Mouse (Mus musculus): ENCODE data around the gene Synj1. TPM values are rescaled to one million over a fixed set of nuclear protein-coding genes. Genes with fewer than 3 reads are reported as not detected.
A peak's percentile ranks its signal among the peaks of the same experiment; 100 is the strongest.

Synj1 gene
- total RNA-seq, 4 experiments from 2014 or later, result 53.0 to 72.0 (median 57.9) TPM

DNA sequence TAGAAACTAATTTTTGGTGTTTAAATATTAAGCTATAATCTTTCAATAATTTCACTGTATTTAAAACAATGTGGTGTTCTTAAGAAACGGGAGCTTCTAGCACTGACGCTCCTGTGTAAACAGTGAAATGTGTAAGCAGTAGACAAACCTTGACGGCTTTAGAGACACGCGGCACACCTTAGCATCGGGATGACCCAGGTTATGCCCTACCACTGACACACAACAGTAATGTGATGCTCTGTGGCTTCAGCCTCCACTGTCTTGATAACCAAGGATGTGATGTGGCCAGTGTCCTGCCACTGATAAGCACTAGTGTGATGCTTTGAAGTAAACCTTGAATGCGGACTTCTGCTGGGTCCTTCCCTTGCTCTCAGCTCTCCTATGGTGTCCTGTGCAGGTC is 69.9 kb downstream of the Synj1 start:
- no peak for DNase-seq

DNA sequence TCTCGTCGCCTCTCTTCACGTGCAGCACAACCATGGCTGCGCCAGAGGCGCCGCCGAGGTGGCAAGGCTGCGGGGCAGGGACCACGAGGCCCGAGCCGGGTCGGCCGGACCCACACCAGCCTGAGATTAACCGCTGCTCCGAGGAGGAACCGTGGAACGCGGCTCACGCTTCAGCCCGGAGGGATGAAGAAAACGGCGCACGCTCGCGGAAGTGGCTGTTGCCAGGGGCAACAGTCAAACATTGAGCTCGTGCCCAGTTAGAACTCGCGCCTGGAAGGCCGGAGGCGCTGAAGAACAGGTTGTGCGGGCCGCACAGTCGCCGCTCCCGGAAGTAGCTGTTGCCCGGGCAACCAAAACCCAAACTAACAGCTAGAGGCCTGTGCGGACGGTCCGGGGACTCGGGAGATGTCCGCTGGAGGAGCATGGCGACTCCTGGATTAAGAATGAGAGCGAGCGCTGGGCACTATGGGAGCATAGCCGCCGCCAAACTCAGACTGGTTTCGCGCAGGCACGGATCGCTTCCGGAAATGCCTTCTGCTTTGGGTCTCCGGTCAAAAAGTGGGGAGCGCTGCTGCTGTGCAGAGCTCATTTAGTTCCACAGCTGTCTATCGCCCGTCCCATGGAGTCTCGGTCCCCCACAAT is 76.3 kb downstream of the Synj1 start, which contains the start of gene Cfap298:
TSS of gene Cfap298 (minus strand) at position 428 of the 642 bp plus-strand sequence.
- DNase-seq, result peak; percentile 92

DNA sequence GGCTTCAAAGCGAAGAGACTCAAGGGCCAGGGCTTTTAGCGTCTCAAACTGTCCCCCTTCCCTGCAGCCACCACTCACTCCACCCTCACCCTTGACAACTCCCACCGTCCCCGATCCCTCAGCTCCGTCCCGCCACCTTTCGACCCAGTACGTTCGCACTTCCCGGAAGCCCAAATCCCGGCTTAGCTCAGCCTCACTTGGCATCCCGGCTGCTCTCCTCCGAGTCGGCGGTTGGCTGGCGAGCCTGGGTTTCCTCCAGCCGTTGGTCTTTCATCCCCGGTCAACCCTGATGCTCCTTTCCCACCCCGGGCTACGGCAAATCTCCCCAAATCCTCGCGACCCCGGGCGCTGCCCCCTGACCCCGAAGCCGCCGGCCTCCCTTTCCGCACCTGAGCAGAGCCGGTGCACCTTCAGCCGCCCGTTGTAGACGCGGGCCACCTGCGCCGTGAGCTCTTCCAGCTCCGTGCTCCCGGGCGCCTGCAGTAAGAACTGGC is 76.9 kb downstream of the Synj1 start:
- DNase-seq, result peak; percentile 55

DNA sequence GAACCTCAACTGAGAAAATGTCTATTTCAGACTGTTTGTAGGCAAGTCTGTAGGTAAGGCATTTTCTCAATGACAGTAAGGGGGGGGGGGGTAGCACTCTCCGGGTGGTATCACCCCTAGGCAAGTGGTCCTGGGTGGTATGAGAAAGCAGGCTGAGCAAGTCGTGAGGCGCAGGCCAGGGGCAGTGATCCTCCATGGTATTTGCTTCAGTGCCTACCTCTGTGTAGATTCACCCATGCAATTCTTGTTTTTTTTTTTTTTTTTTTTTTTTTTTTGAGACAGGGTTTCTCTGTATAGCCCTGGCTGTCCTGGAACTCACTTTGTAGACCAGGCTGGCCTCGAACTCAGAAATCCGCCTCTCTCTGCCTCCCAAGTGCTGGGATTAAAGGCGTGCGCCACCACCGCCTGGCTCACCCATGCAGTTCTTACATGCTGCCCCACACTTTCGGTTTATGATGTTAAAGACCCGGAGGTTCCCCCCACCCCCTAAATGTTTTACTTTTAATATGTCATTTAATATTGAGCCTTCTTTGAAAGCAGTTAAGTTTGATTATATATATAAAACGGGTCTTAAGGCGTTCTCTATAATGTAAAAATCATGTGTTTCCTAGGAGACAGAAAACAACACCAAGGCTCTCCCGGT is 77.5 kb downstream of the Synj1 start:
- no peak for DNase-seq

DNA sequence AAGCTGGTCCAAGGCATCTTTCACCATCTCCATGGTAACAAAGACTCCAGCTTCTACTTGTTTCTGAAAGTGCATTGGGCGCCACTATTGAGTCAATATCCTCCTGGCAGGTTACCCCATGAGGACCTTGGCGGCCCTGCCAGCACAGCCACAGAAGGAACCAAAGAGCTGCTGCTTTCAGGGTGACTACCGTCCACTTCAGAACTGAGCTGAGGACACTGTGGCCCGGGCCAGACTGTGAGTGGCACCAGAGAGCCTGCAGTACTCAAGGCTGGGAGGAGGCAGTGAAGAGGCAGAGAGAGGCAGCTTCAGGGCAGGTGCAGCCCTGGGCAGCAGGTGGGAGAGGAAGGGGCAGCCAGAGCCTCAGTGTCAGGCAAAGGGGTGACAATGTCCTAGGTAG is 83.7 kb downstream of the Synj1 start:
- DNase-seq, result no peak

DNA sequence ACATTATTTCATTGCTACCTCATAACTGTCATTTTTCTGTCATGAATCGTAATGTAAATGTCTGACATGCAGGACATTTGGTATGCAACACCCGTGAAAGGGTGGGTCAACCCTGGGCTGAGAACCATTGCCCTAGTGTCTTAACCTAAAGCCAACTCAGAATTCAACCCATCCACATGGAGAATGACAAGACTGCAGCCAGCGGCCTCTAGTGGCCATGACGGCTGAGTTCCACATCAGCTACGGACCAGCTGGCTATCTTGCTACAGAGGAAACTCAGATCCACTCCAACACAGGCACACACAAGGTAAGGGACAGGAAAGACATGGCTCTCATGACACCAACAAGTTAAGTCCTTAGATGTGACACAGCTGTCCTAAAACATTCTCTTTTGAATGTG is 85.6 kb downstream of the Synj1 start:
- DNase-seq, result peak; percentile 65

DNA sequence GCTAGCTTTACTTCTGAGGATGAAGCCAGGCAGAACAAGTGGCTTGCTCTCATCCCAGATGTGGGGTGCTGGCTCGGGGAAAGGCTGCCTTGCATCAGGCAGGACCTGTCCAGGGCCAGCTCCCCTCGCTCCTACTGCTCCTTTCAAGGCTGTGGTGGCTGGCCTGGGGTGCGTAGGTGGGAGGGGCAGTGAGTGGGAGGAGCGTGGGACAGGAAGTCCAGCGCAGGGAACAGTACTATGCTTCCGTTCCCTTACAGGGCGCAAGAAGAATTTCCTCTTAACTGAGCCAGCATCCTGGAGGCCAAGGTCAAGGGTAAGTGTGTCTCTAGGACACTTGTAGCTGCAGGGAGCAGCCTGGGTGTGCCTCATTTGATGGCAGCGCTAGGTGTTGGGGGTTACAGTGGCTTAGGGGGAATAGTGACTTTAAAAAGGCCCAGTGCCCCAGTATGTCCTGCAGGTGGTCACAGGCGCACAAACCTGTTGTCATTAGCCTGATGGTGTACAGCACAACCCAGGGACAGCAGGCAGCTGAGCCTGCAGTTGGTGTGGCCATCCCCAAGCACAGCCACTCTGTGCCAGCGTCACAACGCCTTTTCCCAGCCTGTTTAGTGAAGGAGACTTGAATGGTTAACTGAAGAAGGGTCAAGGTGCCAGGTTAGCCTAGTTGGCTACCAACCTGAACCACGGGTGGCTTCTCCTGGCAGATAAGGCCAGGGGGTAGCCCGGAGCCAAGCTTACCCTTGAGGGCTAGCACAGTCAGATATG is 86.3 kb downstream of the Synj1 start:
- DNase-seq, result peak; percentile 85

DNA sequence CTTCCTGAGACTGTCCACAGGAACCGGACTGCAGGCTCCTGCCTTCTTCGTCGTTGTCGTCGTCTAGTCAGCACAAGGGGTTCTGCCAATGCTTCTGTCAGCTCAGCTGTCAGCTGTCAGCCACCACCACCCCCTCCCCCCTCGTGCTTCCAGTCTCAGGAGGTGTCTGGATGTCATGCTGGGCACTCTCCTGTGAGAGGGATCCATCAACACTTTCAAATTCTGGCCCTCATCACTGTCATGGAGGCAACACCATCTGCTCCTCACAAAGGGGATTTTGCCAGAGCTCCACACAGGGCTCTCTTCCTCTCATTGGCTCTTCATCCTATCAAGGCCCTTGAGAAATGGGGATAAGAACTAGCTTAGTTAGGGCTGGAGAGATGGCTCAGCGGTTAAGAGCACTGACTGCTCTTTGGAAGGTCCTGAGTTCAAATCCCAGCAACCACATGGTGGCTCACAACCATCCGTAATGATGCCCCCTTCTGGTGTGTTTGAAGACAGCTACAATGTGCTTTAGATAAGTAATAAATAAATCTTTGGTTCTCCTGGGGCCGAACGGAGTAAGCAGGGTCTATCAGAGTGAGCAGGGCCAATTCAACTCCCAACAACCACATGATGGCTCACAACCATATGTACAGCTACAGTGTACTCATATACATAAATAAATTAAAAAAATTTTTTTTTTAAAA is 89.5 kb downstream of the Synj1 start:
- no peak for DNase-seq

DNA sequence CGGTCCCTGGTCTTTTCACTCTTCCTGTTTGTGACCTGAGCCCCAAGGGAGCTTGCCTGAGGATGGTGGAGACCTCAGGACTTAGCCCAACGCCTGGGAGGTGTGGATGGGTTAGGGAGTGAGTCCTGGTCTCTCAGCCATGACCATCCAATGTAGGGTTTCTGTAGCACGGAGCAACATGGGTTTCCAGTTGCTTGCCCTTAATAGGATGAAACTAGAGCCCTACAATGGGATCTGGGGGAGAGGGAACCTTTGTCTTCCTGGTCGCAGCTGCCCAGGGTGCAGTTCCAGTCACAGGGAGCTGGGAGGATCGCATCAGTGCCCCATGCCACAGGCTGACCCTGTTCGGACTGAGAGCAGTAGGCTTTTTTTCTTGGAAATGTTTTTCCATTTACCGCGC is 94.0 kb downstream of the Synj1 start:
- DNase-seq, result no peak

DNA sequence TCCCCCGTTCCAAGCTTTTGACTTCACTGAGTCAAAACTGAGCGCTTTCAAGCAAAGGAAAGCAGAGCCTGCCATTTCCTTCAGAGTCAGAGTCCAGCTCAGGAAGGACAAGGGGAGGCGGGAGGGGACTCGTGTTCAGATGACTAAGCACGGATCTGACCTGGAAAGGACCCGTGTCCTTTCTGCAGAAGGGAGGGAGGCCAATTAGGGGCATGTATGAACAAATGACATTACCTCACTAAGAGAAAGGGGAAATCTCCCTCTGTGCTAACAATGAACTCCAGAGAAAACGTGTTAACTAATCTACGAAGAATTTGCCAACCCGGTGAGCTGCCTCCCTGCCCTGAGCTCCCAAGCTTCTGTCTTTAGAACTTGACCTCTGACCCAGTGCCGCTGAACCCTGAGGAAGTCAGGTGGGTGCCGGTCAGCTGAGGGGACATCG is 95.0 kb downstream of the Synj1 start:
- DNase-seq, result peak; percentile 68

DNA sequence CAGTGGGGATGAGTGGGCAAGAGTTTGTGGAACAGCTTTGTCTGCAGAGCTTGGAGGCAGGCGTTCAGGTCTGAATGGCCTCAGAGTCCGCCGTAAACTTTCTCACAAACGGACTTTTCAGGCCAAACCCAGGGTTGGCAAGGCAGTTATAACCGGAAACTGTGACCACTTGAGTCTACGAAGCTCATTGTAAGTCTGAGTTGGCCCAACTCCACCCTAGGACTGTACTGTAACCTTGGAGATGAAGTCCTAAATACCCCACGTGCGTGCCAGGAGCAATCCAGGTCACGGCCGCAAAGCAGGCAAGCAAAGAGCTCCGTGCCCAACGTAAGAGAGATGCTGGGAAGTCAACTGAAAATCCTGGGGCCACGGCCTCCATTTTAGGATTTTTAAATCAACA is 99.3 kb downstream of the Synj1 start:
- DNase-seq, result peak; percentile 65

DNA sequence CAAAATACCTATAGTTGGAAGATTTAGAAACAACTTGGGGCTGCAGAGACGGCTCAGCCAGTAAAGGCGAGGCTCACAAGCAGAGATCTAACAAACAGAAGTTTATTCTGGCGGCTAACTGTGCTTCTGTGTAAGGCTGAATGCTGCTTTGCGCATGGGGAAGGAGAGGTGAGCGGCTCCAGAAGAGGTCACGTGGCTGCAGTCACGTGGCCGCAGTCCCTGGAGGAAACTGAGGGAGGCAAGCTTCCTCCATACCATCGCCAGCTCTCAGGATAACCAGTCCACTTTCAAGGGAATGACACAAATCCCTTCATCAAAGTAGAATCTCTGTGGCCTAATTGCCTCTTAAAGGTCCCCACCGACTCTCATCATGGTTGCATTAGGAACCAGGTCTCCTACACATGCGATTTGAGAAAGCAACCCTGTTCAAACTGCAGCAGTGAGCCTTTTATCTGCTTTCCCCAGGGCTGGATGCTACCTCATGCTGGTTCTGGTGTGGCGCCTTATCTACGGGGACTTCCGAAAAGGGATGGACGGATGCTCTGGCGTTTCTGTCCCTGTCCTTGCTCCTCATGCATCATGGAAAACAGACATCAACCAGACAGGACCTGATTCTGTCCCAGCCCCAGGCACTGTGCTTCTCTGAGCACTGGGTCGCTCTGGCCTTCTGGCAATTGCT is 100.1 kb downstream of the Synj1 start:
- no peak for DNase-seq

DNA sequence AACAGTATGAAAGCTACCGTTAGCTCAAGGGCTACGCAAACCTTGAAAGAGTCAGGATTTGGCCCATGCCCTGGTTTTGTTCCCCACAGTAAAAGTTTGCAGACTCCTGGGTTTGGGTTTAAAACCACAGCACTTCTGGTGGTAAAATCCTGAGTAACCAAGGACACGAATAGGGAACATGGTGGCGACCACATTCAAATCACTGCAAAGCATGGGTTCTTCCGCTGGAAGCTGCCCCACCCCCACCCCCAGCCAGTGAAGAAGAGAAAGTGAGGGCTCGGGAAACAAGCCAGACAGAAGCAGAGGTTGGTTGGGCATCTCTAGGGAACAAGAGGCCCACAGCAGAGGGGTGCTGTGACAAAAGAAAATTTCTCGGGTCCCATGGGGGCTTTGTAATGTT is 103.9 kb downstream of the Synj1 start:
- no peak for DNase-seq

DNA sequence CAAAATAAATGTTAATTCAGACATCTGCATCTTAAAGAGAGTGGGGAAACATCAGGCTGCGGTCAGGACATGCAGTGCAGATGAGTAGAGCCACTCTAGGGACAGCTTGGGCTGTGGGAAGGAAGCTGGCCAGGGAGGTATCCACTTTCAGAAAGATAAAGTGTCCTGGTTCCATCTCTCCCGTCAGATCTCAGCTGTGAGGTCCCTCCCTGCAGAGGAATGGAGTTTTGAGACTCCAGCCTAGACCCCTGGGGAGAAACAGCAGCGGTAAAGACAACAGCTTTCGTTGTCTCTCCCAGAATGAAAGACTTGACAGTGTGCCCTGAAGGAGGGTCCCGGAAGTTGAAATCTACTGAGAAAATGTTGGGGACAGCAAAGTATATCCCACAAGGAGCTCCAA is 107.8 kb downstream of the Synj1 start:
- DNase-seq, result no peak

DNA sequence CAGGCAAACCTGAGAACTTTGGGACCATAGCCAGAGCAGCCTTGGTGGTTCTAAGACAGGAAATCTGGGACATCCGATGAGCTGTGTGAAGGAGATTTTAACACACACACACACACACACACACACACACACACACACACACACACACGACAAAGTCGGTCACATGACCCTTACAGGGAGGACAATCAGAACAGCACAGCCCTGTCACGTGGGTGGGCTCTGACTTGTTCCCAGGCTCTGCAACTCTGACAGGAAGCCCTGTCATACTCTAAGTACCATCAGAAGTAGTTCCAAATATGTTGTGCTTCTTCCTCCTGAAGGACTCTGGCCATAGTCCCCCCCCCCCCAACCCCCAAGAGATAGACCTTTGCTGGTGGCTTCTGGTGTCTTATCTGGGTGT is 109.7 kb downstream of the Synj1 start:
- DNase-seq, result no peak

DNA sequence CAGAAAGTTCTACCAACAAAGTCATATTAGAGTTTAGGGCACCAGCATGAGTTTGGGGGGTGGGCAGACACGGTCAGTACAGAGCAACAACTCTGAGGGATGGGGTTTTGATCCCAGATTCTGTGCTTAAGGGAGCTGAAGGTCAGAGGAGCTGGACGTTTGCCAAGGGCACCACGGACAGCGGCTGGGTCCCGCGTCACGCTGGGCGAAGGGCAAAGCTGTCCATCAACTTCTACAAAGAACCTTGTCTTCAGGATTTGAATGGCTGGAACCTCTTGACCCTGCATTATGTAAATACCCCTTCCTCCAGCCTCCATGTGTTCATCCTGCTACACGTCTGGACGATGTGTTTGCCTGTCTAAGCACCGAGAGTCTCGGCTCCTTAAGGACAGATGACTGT is 111.6 kb downstream of the Synj1 start:
- DNase-seq, result peak; percentile 83

DNA sequence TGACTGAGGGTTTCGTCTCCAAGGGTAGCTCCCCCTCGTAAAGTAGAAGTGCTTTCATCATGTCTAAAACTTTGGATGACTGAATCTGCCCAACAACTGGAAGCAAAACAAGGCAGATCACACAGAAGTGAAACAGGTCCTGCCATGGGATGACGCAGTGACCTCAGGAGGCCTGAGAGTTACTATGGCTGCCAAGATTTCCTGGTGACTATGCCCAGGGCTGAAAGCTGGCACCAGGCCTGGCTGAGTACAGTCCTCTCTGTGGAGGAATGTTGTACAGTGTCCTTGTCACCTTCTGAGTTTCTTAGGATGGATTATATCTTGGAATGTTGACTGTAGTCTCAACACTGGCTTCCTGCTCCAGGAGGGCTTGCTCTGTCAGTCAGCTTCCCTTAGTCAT is 113.5 kb downstream of the Synj1 start:
- peak; percentile 88 for DNase-seq

DNA sequence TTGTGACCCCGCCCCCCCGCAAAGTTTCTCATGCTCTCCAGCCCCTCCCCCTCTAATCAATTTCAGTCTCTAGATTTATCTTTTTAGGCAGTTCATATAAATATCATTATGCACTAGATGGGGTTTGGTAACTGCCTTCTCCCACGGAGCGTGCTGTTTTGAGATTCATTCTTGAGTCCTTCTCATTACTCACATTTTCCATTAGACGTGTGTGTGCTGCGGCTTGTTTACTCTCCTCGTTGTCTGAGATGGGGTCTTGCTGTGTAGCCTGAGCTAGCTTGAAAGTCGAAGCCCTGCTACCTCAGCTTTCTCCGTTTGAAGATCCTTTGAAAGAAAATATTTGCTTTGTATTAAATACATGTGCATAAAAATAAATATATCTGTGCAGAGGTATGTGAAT is 117.3 kb downstream of the Synj1 start:
- DNase-seq, result no peak

DNA sequence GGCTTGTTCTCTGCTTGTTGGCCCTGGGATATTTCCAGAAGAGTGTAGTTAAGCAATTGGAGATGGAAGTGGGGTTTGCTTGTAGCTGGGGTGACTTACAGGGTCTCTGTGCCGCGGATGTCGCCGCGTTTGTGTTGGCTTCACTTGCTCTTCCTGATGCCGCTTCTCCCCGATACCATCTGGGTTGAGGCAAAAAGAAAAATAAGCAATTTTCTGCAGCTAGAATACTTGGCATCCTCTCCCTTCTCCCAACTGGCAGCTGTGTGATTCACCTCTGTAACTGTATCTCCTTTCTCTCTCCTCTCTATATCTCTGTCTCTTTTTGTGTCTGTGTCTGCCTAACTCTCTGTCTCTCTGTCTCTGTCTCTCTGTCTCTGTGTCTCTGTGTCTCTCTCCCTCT is 118.1 kb downstream of the Synj1 start:
- no peak for DNase-seq

DNA sequence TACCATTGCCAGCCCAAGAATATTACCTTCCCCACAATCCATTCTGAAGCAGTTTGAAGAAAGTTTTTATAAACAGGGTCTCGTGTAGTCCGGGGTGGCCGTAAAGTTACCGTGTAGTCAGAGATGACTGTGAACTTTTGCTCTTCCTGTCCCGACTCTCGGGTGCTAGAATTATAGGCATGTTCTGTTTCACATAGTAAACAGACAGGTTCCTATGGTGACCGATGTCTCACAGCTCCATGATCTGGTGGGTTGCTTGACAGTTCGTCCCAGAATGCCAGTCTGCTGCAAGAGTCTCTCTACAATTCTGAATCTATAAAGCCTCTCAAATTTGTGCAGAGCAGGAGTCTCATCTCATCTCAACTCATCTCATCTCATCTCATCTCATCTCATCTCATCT is 119.0 kb downstream of the Synj1 start:
- no peak for DNase-seq

DNA sequence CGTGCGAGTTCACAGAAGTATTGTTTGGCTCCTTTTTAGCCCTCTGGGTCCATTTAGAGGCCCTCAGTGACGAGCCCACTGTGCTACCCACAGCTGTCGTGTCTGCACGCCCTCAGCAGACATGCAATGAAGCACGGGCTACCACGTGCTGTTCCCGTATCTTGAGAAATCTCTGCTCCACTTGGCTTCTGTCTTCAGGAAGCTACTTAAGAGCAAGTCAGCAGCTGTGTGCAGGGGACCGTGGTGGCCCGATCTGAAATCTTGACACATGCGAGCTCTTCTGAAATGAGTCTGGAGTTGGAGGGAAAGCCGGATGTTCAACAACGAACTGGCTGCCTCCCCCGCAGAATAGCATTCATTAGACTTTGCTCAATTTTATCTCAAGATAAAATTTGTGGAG is 119.5 kb downstream of the Synj1 start:
- DNase-seq, result no peak

DNA sequence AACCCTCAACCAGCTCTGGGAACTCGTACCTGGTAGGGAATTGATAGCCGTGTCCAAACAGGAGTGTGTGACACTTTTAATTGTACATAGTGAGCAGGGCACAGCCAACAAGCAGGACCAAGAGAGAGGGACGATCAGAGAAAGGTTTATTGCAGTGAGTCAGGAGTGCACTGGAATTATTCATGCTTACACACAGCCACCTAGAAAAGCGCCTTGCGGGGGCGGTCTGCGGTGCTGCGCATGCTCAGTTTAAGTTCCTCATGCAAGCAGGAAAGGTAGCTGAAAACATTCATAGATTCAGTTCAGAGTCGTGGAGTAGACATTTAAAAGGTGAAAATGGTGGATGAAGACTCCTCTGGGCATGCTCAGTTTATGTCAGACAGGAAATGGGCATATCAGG is 120.4 kb downstream of the Synj1 start:
- DNase-seq, result no peak

Measured in adrenal gland, adult 8-10 months (tissue).